Mouse (Mus musculus): ENCODE measurements around the gene Dcun1d4. TPM values are rescaled to one million over a fixed set of nuclear protein-coding genes. Genes with fewer than 3 reads are reported as not detected.

Dcun1d4 gene
- total RNA-seq, 4 experiments from 2014 or later, result 6.9 to 11.6 (median 10.1) TPM

GRCm38 (mm10) chr5:73498559-73498958 lies 17.8 kb downstream of the Dcun1d4 start:
- DNase-seq (ENCODE audit: low spot score in 2 of 2), result no peak

- no peak for DNase-seq (ENCODE audit: low spot score in 2 of 2)
Observed at GRCm38 (mm10) chr5:73500867-73501440, 20.2 kb downstream of the Dcun1d4 start.

GRCm38 (mm10) chr5:73502422-73502821 lies 21.6 kb downstream of the Dcun1d4 start:
- DNase-seq (ENCODE audit: low spot score in 2 of 2), result no peak

- DNase-seq (ENCODE audit: low spot score in 2 of 2), result no peak
Observed at GRCm38 (mm10) chr5:73503015-73503757, 22.4 kb downstream of the Dcun1d4 start.

- no peak for DNase-seq (ENCODE audit: low spot score in 2 of 2)
Observed at GRCm38 (mm10) chr5:73511074-73511473, 30.3 kb downstream of the Dcun1d4 start.

- no peak for DNase-seq (ENCODE audit: low spot score in 2 of 2)
Observed at GRCm38 (mm10) chr5:73512241-73512640, 31.4 kb downstream of the Dcun1d4 start.

GRCm38 (mm10) chr5:73512661-73513060 lies 31.9 kb downstream of the Dcun1d4 start:
- no peak for DNase-seq (ENCODE audit: low spot score in 2 of 2)

GRCm38 (mm10) chr5:73514202-73514601 lies 33.4 kb downstream of the Dcun1d4 start:
- DNase-seq (ENCODE audit: low spot score in 2 of 2), result no peak

GRCm38 (mm10) chr5:73517299-73517698 lies 36.5 kb downstream of the Dcun1d4 start:
- DNase-seq (ENCODE audit: low spot score in 2 of 2), result no peak

- peak in 1 of 2 experiments; percentile 20 for DNase-seq (ENCODE audit: low spot score in 2 of 2)
Observed at GRCm38 (mm10) chr5:73518424-73519211, 37.8 kb downstream of the Dcun1d4 start.

- DNase-seq (ENCODE audit: low spot score in 2 of 2), result no peak
Observed at GRCm38 (mm10) chr5:73520787-73521186, 40.0 kb downstream of the Dcun1d4 start.

- no peak for DNase-seq (ENCODE audit: low spot score in 2 of 2)
Observed at GRCm38 (mm10) chr5:73523227-73523626, 42.4 kb downstream of the Dcun1d4 start.

GRCm38 (mm10) chr5:73524300-73525000 lies 43.6 kb downstream of the Dcun1d4 start:
- DNase-seq (ENCODE audit: low spot score in 2 of 2), result no peak

GRCm38 (mm10) chr5:73532222-73532621 lies 51.4 kb downstream of the Dcun1d4 start:
- DNase-seq (ENCODE audit: low spot score in 2 of 2), result no peak

GRCm38 (mm10) chr5:73532879-73533278 lies 52.1 kb downstream of the Dcun1d4 start:
- DNase-seq (ENCODE audit: low spot score in 2 of 2), result no peak

GRCm38 (mm10) chr5:73537669-73538068 lies 56.9 kb downstream of the Dcun1d4 start:
- DNase-seq (ENCODE audit: low spot score in 2 of 2), result no peak

- no peak for DNase-seq (ENCODE audit: low spot score in 2 of 2)
Observed at GRCm38 (mm10) chr5:73538586-73539298, 57.9 kb downstream of the Dcun1d4 start.

GRCm38 (mm10) chr5:73539848-73540510 lies 59.2 kb downstream of the Dcun1d4 start:
- DNase-seq (ENCODE audit: low spot score in 2 of 2), result no peak

- no peak for DNase-seq (ENCODE audit: low spot score in 2 of 2)
Observed at GRCm38 (mm10) chr5:73540511-73540871, 59.7 kb downstream of the Dcun1d4 start.

- DNase-seq (ENCODE audit: low spot score in 2 of 2), result no peak
Observed at GRCm38 (mm10) chr5:73544111-73544753, 63.4 kb downstream of the Dcun1d4 start.

Measured in gastrocnemius, adult 8-10 months (tissue).